Mouse (Mus musculus) spleen, adult 2 months (tissue): ENCODE data around the gene Akap8.

Source experiments
- CTCF ChIP-seq: fragments of 200-500 bp; IDR thresholded peaks from 2 replicates; pipeline ENCODE4 v1.5.1; 2011; ENCODE audit warnings: mild to moderate bottlenecking, inconsistent platforms; ENCODE audit not compliant: insufficient read depth, insufficient read length, insufficient replicate concordance; ENCODE audit errors: extremely low read depth
- POLR2A ChIP-seq: fragments of 200-500 bp; IDR thresholded peaks from 2 replicates; pipeline ENCODE4 v1.6.1; 2011; ENCODE audit warnings: low read depth, low read length, inconsistent platforms

GRCm38 (mm10) chr17:32321836-32322235, 798 bp upstream of the Akap8 start:
- TF ChIP-seq CTCF = no peak
- TF ChIP-seq POLR2A = no peak
